Mouse (Mus musculus) megakaryocyte, embryonic 14.5 days (primary cell): ENCODE measurements around the gene Hnmt.
"Not testable (repeated sequence)": the region's sequence is repeated elsewhere in the genome, so short reads cannot be mapped to it uniquely, and the experiment has no call there.

Experiments used
- FLI1 ChIP-seq: IDR thresholded peaks from 2 replicates; pipeline ENCODE4 v1.6.1; 2012; ENCODE audit warnings: low read length, inconsistent platforms, mixed read lengths
- GATA1 ChIP-seq: IDR thresholded peaks from 3 replicates; pipeline ENCODE4 v1.6.1; 2012; ENCODE audit warnings: mixed read lengths, low read length, inconsistent platforms, borderline replicate concordance

- TF ChIP-seq GATA1, FLI1: not testable (repeated sequence)
Observed at GRCm38 (mm10) chr2:24019386-24019785, 29.8 kb downstream of the Hnmt start.
